Mouse (Mus musculus): ENCODE results near the gene Lamtor3.
"Not testable (repeated sequence)": the region's sequence is repeated elsewhere in the genome, so short reads cannot be mapped to it uniquely, and the experiment has no call there.

Gene Lamtor3

DNA sequence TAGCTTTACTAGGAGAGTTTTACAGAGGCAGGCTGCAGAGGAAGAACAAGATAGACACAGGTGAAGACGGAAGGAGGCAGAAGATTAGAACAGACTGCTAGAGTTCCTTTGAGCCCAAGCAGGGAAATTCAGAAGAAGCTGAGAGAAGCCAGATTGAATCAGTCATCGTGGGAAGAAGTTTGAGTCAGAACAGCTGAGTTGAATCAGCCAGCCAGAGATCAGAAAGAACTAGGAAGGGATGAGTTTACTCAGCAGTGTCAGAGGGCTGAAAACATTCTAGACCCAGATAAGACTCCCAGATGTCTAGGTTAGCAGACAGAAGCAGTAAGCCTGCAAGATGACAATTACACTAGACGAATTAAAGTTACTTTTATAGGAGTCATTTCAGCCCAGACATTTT lies 15.7 kb downstream of the Lamtor3 start:
- DNase-seq (ENCODE audit: low spot score in 2 of 2), result no peak

GRCm38 (mm10) chr3:137935570-137936525 lies 17.5 kb downstream of the Lamtor3 start:
- no peak for DNase-seq (ENCODE audit: low spot score in 2 of 2)

GRCm38 (mm10) chr3:137936541-137936940 lies 18.2 kb downstream of the Lamtor3 start:
- DNase-seq (ENCODE audit: low spot score in 2 of 2), result no peak

DNA sequence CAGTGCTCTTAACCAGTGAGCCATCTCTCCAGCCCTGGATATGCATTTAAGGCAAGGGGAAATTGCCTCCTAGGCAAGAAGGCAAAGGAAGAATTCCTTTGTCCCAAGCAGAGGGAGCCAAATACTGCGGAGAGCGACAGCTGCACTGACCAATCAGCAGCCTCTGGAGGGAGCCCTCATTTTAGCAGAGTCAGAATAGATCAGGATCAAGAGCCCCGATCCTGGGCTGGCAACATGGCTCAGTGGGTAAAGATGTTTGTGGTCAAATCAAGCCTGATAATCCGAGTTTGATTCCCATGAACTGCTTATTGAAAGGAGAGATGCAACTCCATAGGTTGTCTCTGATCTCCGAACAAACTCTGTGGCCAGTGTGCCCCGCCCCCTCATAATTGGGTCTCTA lies 20.3 kb downstream of the Lamtor3 start:
- DNase-seq (ENCODE audit: low spot score in 2 of 2), result peak; percentile 25 to 28

- peak; percentile 71 to 79 for DNase-seq (ENCODE audit: low spot score in 2 of 2)
Observed at GRCm38 (mm10) chr3:137940757-137941156, 22.5 kb downstream of the Lamtor3 start.

DNA sequence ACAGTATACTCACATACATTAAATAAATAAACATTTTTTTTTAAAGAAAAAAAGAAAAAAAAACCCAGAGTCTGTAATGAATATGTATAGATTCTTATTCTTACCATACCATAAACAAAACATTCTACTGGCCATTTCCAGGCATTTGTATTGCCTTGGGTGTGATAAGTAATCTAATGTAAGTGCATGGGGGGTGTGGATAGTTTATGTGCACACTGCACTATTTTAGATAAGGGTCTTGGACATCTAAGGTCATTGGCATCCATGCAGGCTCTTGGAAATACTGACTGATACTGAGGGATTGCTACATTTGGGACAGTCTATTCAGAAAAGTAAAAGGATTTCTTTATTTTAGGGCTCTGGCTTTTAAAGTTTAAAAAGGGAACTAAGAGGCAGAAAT lies 23.2 kb downstream of the Lamtor3 start:
- DNase-seq (ENCODE audit: low spot score in 2 of 2), result no peak

GRCm38 (mm10) chr3:137942098-137942622 lies 23.9 kb downstream of the Lamtor3 start:
- DNase-seq (ENCODE audit: low spot score in 2 of 2), result no peak

GRCm38 (mm10) chr3:137943737-137944154 lies 25.4 kb downstream of the Lamtor3 start:
- DNase-seq (ENCODE audit: low spot score in 2 of 2), result no peak

DNA sequence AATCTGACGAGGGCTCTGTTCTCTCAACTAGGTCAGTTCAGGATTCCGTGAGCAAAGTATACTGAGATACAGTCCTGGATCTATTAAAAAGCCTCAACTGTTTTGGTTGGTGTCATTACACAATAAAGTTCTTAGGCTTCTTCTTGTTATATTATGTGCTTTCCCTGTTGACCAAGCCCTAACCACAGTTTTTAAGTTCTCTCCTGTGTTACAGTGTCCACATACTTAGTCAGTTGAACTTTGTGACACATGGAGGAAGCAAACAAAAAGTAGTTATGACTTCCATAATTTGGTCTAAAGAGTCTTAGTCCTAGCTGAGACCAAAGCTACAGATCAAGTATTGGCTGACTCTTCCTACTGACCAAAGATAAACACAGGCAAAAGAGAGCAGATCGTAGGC lies 28.5 kb downstream of the Lamtor3 start:
- no peak for DNase-seq (ENCODE audit: low spot score in 2 of 2)

DNA sequence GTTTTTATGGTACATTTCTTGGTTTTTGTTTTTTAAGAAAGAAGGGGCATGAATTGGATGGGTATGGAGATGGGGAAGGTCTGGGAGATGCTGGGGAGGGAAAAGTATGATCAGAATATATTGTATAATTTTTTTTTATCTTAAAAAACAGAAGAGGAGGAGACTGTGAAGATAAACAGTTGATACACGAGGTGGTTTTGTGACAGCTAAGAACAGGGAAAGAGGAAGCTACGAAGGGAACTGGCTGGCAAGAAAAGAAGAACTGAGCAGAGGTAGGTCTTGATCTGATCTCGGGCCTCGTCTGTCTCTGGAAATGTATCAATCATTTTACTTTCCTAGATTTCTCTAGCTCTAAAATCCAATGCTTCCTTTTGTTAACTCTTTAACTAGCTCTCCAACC lies 29.2 kb downstream of the Lamtor3 start:
- peak in 1 of 2 experiments; percentile 15 for DNase-seq (ENCODE audit: low spot score in 2 of 2)

- no peak for DNase-seq (ENCODE audit: low spot score in 2 of 2)
Observed at GRCm38 (mm10) chr3:137950191-137950885, 32.0 kb downstream of the Lamtor3 start.

GRCm38 (mm10) chr3:137951302-137951701 lies 33.0 kb downstream of the Lamtor3 start:
- not testable (repeated sequence) for DNase-seq (ENCODE audit: low spot score in 2 of 2)

GRCm38 (mm10) chr3:137951819-137952218 lies 33.5 kb downstream of the Lamtor3 start:
- no peak for DNase-seq (ENCODE audit: low spot score in 2 of 2)

- peak; percentile 45 to 46 for DNase-seq (ENCODE audit: low spot score in 2 of 2)
Observed at GRCm38 (mm10) chr3:137952225-137952913, 34.1 kb downstream of the Lamtor3 start.

DNA sequence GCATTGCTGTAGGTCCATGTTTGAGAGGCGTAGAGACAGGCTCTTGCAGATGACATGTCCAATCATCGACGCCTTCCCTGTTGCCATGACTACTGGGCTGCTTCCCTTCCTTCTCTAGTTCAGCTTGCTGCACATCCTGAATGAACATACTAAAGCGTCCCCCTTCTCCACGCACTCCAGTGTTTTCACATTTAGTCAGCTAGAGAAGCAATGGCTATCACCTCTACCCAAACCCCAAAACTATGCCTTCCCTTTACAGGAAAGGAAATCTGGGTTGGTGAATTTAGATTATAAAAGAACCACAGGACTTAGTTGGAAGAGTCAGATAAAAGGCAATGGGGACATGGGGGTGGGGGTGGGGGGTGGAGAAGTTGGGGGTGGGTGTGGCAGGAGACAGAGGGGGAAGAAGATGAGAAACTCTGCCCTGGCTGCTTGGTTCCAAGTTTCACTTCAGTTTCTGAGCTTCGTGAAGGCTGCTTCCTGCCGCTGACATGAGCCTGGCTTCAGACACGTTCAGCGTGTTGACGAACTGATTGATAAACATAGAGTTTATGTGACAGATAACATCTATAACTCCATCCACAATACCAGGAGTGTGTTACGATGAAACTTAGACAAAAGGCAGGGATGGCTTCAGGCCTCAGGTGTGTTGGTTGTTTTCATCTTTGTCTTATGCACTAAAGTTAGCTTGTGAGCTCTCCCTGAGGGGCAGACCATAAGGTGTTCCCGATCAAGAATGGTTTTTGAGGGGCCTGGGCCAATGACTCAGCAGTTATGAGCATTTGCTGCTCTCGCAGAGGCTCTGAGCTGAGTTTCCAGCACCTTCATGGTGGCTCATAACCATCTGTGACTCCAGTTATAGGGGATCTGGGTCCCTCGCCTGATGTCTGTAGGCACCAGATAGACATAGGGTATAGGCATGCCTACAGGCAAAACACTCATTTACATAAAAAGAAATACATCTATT lies 34.9 kb downstream of the Lamtor3 start:
- peak; percentile 37 to 51 for DNase-seq (ENCODE audit: low spot score in 2 of 2)

DNA sequence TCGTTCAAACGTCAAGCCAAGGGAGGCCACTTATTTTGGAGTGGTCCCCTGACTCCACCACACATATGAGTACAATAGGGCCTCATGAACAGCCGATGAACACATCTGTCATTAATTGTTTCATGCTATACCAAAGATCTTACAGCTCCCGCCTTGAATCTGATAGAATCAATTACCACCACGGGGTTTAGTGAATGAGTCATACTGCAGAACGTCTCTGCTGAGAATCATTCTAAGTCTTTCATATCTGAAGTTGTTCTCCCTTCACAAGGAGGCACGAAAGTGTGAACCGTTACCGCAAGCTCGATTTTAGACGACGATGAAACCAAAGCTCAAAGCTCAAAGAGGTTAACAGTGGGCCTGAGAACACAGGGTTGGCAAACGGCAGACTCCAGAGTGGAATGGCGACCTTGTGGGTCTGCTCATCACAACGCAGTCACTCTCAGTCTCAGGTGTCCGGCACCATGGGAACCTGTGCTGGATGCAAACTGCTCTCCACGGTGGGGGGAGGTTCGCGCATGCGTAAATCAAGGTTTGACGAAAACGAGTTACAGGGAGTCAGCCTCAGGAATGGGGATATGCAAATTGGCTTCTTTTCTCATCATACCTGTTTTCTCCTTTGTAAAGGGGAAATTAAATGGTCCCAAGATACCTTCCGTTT lies 36.1 kb downstream of the Lamtor3 start:
- no peak for DNase-seq (ENCODE audit: low spot score in 2 of 2)

DNA sequence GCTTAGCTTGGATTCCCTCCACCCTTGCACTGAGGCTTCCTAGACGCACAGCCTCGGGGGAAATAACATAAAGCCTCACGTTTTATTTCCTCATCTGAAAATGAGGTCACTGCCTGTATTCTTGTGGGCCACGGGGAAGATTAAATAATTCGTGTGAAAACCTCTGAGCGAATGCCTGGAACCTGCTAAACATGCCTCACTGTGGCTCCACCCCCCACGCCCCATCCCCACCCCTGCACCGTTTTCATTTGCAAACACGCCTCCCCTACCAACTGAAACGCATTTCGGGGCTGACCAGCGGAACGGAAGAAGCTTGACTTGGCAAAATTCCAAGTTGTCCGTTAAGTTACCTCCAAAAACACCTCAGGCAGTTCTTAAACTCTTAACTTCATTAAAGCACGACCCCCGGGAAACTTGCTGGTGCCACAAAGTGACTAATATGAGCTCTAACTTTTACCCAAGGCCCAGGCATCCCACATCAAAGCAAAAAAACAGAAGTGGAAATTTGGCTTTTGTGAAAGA lies 37.3 kb downstream of the Lamtor3 start:
- no peak for DNase-seq (ENCODE audit: low spot score in 2 of 2)

GRCm38 (mm10) chr3:137957864-137958263 lies 39.6 kb downstream of the Lamtor3 start:
- DNase-seq (ENCODE audit: low spot score in 2 of 2), result no peak

GRCm38 (mm10) chr3:137958352-137958751 lies 40.0 kb downstream of the Lamtor3 start:
- no peak for DNase-seq (ENCODE audit: low spot score in 2 of 2)

- no peak for DNase-seq (ENCODE audit: low spot score in 2 of 2)
Observed at GRCm38 (mm10) chr3:137959456-137959855, 41.1 kb downstream of the Lamtor3 start.

All from heart, adult 9 months (tissue).